Mouse (Mus musculus) c-Kit-positive CD71-positive TER-119-negative erythroid progenitor cells, embryonic 14.5 days (primary cell): Measurements from ENCODE around the gene Ptprh.
A peak's percentile ranks its signal among the peaks of the same experiment; 100 is the strongest.

ENCODE experiments used
- DNase-seq: peaks from one replicate; pipeline ENCODE4 v3.0.0-alpha.2; 2013; ENCODE audit warnings: low read depth

The Ptprh gene

GRCm38 (mm10) chr7:4603873-4604272, at the start of gene Ptprh:
Ptprh (minus strand) TSS chr7:4604041.
- no peak for DNase-seq

- DNase-seq = no peak
Measured at GRCm38 (mm10) chr7:4653351-4653750, 49.5 kb upstream of the Ptprh start.

GRCm38 (mm10) chr7:4652726-4653125, 48.9 kb upstream of the Ptprh start:
- DNase-seq = no peak

DNA sequence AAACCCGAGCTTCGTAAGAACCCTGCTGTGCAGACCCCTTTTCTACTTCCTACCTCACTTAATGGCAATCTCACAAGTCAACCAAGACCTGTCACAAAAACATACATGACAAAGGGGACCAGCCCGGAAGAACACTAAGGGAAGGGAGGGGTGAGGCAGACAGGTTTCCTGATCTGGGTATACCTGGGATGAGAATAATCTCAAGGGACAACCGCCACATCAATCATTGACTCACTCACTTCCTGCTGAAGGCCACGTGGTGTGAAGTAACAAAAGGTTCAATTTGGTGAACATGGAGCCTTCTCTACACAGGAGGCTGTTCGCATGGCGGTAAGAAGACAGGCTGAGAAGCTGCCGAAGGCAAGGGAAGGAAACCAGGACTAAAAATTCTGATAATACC, 47.7 kb upstream of the Ptprh start:
- no peak for DNase-seq

DNA sequence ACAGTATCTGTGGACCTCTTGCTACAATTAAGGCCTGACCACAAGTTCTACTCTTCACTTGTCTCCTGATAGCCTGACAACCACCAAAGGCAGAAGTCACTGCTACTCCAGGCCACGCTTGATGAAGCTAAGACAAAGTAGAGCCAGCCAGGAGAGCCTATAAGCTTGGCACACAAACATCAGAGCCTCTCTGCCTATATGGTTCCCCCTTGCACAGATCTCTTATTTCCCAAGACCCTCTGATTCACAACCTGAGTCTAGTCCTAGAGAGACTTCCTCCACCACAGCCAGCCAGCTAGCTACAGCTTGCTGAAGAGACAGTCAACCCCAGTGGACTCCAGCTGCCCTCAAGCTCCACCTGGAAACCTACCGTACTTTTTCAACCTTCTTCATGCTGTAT, 44.2 kb upstream of the Ptprh start:
- DNase-seq = no peak

GRCm38 (mm10) chr7:4647291-4647690, 43.5 kb upstream of the Ptprh start:
- DNase-seq = no peak

DNA sequence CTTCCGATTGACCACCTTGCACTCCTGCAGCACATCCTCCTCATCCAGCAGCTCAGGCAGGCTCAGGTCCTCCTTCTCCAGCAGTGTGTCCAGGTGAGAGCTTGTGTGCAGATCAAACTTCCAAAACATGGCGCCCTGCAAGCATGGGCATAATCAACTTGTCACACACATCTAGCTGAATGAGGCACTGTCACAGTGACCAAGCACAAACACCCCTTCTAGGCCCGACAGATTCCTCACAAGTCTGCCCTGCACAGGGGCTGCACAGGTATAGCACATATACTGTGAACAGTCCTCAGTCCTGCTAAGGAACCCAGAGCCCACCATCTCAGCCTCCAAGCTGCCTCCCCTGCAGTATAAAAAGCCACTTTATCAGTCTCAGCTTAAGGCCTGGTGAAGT, 43.0 kb upstream of the Ptprh start:
- DNase-seq = no peak

DNA sequence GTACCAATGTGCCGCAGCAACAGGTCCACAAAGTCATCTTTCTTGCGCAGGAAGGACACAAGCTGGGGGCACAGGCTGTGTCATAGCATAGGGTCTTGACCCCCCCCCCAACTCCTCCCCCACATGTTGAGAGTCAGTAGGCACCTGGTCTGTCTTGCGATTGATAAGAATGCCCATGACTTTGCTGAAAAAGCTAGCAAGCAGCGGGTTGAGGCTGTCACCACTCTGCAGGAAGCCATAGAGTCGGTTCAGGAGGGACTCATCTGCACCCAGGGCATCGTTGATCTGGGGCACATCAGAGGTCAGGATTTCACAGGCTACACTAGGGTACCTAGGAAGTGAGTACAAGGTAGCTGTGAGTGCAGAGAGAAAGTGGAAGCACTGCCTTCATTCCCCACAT, 39.4 kb upstream of the Ptprh start:
- no peak for DNase-seq

GRCm38 (mm10) chr7:4641956-4642355, 38.1 kb upstream of the Ptprh start:
- DNase-seq = no peak

DNA sequence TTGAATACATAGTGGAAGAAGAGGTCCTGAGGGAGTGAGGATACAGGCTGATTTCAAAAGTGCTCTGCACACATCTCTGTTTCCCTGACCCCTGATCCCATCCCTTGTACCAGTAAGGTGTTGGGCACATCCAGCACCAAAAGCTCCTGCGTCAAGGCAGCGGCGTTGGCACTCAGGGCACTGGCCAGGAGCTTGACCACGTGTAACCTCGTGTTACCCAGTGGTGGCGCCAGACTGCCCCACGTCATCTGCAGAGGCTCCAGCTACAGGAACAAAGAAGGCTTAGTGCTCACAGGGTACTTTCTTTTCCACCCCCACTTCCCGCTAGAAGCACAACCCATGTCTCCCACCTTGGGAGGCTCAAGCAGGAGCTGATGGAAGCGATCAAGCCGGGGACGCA, 37.3 kb upstream of the Ptprh start:
- no peak for DNase-seq

- no peak for DNase-seq
Measured at GRCm38 (mm10) chr7:4636179-4636578, 32.3 kb upstream of the Ptprh start.

GRCm38 (mm10) chr7:4631031-4631430, 27.2 kb upstream of the Ptprh start, which contains the start of gene Tmem86b:
Tmem86b (minus strand) TSS chr7:4631422.
- DNase-seq = no peak

- DNase-seq = peak; percentile 75
Measured at GRCm38 (mm10) chr7:4630198-4630597, 26.4 kb upstream of the Ptprh start.

GRCm38 (mm10) chr7:4629586-4629985, 25.7 kb upstream of the Ptprh start:
- no peak for DNase-seq

DNA sequence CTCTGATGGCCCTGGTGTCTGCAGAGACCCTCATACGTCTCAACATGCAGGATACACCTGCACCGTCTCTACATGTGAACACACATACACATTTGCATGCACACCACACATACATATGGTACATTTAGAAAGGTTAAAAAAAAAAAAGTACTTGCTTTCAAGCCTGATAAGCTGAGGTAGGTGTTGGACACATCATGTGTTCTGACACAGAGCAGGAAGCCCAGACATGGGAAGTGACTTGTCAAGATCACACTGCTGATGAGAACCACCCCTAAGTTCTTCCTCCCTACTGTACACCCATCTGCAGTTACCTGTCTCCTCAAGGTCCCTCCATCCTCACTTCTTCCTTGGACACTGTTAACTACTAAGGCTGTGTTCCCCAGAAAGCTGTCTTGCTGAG, 22.1 kb upstream of the Ptprh start:
- DNase-seq = no peak

DNA sequence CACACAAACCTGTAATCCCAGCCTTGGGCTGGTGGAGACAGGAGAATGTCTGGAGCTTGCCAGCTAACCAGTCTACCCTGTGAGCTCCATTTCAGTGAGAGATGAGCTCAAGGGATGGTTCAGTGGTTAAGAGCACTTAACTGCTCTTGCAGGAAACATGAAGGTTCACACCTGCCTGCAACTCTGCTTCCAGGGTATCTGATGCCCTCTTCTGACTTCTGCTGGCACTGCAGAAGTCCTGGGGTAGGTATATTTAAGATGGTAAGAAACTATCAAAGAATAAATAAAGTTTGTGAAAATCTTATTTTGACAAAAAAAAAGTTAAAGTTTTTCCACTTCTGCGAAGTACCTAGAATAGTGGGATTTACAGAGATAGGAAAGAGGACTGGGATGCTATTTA, 20.5 kb upstream of the Ptprh start:
- no peak for DNase-seq

DNA sequence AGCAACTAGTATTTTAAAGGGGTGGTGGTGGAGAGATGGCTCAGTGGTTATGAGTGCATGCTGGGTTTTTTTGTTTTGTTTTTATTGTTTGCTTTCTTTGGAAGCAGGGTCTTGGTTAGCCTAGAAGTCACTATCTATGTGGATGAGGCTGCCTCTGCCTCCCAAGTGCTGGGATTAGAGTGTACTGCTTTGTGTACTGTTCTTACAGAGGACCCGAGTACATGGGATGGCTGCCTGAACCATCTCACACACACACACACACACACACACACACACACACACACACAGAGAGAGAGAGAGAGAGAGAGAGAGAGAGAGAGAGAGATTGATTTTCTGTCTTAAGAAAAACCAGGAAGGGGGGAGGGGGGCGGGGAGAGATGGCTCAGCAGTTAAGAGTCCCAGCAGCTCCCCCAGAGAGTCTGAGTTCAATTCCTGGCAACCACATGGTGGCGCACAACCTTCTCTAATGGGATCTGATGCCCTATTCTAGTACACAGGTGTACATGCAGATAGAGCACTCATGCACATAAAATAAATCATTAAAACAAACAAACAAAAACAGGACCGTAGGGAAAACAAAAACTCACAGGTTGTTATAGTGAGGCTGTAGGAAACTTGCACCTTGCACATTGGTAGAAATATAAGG, 19.8 kb upstream of the Ptprh start:
- peak; percentile 65 for DNase-seq

DNA sequence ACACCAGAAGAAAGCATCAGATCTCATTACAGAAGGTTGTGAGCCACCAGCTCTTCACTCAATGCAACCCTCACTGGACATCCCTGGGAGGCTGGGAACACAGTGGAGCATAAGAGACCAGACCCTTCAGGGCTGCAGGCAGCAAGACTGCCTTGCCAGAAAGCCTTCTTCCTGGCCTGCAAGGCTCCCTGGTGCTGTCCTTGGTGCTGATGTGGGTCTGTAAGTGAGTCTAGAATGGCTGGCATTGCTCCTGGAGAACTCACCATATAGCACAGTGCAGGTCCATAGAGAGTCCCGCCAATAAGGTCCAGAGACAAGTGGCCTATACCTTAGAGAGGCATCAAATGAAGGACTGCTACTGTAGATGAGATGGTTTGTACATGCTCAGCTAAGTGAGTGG, 16.1 kb upstream of the Ptprh start:
- peak; percentile 70 for DNase-seq

DNA sequence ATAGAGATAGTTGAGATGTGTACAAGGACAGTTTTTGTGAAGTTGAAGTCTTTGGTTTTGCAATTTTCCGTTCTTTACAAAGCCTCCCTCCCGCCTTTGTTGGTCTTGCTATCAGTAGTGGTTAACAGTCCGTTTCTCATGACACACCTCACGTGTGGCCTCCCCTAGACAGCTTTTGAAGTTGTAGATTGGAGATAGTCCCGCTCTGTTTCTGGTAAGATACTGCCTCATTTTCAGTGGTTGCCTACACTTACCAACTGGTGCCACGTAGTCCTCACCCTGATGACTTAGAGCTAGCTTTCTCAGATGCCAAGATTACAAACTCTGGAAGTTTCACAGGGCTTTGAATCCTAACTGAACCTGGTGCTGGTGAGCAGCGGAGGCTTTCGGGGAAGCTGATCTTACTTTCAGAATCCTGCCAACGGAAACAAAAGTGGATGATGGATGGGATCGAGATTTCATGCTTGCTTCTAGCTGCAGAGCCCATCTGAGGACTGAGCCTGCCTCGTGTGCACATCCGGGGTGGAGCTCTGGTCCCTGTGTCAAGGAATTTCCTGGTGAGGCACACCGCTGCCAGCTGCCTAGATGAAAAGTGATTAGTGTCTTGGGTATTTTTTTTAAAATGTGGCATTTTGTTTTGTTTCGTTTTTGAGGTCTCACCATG, 10.0 kb upstream of the Ptprh start:
- no peak for DNase-seq

DNA sequence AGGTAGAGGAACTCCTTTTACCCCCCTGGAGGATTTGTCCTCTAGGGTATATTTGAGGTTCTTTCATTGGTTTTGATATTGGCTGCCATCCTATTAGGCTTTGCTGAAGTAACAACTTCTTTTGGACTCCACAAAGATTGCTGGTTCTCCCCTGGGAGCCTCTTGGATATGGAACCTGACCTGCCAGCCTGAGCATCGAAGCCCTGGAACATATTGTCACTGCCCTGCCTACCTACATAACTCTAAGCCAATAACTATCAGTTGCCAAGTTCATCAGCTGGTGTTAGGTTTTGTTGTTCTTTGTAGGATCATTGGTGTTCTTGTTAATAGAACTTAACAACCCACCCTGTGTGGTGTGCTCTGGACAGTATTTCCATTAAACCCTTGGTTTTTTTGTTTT, 9.1 kb upstream of the Ptprh start:
- DNase-seq = no peak

DNA sequence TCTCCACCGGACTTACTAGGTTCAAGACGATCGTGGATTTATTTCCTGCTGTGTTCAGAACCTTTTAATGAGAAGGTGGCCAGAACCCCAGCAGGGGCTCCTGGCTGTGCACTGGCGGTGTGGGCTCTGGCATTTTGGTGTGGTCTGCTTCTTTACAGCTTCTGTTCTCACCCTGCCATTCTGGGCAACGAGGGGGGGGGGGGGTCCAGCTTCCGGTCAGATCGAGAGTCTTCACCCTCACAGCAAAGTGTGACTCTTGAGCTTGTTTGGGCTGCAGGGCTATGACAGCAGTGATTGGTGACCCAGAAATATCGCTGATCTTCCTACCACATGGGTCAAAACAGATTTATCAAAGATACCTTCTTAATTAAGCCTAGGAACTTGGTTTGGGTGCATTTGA, 8.5 kb upstream of the Ptprh start:
- DNase-seq = no peak

DNA sequence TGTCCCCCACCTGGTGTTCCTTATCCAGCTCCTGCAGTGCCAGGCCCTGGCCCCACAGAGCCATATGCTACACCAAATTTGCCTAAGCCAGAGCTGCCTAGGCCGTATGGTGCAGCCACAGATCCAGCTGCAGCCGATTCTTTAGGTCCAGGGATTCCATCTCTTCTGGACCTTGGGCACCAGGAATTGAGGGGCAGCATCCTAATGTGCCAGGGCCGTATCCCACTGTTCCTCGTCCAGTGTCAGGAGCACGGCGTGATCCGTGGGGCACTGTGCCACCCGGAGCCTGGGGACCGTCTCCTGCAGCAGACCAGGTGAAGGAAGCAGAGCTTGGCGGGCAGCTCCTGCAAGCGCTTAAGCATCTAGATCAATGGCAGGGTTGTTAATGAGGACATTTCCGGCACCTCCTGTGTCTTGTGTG, 8.1 kb upstream of the Ptprh start:
- no peak for DNase-seq

- DNase-seq = no peak
Measured at GRCm38 (mm10) chr7:4611511-4611910, 7.7 kb upstream of the Ptprh start.

- DNase-seq = no peak
Measured at GRCm38 (mm10) chr7:4608002-4608401, 4.2 kb upstream of the Ptprh start.
